Mouse (Mus musculus): Measurements from ENCODE around the gene Ntn1.
A peak's percentile ranks its signal among the peaks of the same experiment; 100 is the strongest.

The Ntn1 gene

DNA sequence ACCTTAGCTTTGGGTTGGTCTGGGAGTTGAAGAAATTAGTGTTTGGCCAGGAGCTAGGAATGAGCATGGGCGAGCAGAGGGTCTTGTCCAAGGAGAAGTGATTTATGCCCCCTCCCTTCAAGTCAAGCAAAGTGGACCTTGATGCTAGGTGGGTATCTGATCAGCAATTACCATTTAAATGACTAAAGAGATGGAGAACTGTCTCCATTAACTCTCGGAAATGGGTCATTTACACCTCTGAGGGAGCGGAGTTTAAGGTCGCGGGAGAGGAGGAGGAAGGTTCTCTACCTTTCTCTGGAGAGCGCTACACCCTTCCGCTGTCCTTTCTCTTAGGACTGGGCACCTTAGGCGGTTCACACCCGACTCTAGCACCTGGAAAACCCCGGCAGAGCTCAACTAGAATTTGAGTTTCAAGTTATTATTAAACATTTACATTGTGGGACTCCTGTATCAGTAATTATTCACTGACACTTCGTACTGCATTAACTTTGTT, at the start of gene Ntn1:
Gene Ntn1 (minus strand): TSS at position 97 of the 493 bp plus-strand sequence.
- DNase-seq (ENCODE audit: extremely low read depth, low read depth), result no peak

GRCm38 (mm10) chr11:68448356-68448755, 47.7 kb upstream of the Ntn1 start:
- DNase-seq (ENCODE audit: extremely low read depth, low read depth), result no peak

GRCm38 (mm10) chr11:68447242-68447641, 46.6 kb upstream of the Ntn1 start:
- no peak for DNase-seq (ENCODE audit: extremely low read depth, low read depth)

- DNase-seq (ENCODE audit: extremely low read depth, low read depth), result no peak
Measured at GRCm38 (mm10) chr11:68446547-68446946, 45.9 kb upstream of the Ntn1 start.

DNA sequence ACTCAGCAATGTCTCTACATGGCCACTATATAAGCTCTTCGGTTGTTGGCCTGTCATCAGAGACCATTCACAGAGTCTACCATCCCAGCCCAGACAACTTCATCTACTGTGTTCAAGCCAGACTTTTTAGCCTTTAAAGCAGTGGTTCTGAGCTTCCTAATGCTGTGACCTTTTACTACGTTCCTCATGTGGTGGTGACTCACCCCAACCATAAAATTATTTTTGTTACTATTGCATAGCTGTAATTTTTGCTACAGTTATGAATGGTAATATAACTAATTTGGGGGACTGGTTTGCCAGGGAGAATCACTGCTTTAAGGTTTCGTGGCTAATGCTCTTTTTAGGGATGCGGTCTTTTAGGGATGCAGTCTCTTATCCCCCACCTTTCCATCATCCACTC, 45.3 kb upstream of the Ntn1 start:
- no peak for DNase-seq (ENCODE audit: extremely low read depth, low read depth)

- no peak for DNase-seq (ENCODE audit: extremely low read depth, low read depth)
Measured at GRCm38 (mm10) chr11:68442983-68443638, 42.5 kb upstream of the Ntn1 start.

DNA sequence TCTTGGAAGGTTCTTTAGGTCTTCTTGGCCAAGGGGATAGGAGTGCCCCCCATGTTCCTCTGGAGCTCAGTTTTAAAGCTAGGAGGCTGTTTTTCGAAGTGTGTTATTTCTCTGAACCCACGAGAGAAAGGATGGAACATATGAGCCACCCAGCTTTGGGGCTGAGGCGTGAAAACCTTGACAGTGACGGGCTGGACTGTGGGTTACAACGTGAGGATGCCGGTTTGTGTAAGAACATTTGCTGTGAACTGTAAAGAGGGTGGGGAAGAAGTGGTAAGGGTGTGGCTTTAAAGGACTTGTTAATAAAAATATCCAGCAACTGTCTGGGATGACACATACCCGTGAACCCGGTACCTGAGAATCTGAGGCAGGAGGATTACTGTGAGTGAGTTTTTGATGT, 41.7 kb upstream of the Ntn1 start:
- DNase-seq (ENCODE audit: extremely low read depth, low read depth), result no peak

DNA sequence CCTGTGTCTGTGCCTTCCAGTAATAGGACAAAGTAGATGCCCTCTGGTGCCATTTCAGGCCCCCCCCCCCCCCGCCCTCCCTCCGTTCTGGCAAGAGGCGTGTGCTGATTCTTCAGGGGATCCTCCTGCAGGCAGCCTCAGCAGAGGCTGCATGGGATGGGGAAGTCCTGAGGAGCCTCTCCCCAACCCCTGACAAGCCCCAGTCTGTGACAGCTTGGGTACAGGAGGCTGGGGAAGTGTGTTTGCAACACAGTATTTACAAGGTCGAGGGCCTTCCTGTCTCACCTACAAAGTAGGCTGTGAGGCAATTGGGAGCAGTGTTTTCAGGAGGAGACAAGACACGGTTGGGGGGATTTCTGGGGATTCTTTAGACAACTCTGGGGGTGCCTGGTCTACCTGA, 40.3 kb upstream of the Ntn1 start:
- DNase-seq (ENCODE audit: extremely low read depth, low read depth), result no peak

- no peak for DNase-seq (ENCODE audit: extremely low read depth, low read depth)
Measured at GRCm38 (mm10) chr11:68440100-68440499, 39.5 kb upstream of the Ntn1 start.

GRCm38 (mm10) chr11:68436376-68436775, 35.8 kb upstream of the Ntn1 start:
- no peak for DNase-seq (ENCODE audit: extremely low read depth, low read depth)

GRCm38 (mm10) chr11:68435601-68436000, 35.0 kb upstream of the Ntn1 start:
- no peak for DNase-seq (ENCODE audit: extremely low read depth, low read depth)

GRCm38 (mm10) chr11:68434697-68435096, 34.1 kb upstream of the Ntn1 start:
- DNase-seq (ENCODE audit: extremely low read depth, low read depth), result no peak

DNA sequence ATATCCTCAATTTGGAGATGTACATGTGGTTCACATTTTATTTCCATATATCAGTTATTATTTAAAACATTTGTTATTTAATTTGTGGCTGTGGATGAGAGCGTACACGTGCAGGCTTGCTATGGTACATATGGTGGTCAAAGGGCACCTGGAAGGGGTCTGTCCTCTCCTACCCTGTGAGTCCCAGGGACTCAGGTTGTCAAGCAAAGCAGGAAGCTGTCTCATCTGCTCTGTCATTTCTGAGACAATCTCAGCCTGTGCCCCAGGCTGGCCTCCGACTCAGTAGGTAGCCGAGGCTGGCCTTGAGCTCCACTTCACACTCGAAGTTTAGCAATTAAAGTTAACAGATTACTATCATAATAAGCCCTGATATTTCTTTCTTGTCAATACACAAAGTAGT, 32.9 kb upstream of the Ntn1 start:
- DNase-seq (ENCODE audit: extremely low read depth, low read depth), result no peak

- peak; percentile 32 for DNase-seq (ENCODE audit: extremely low read depth, low read depth)
Measured at GRCm38 (mm10) chr11:68432361-68433021, 31.9 kb upstream of the Ntn1 start.

- DNase-seq (ENCODE audit: extremely low read depth, low read depth), result peak; percentile 71
Measured at GRCm38 (mm10) chr11:68431699-68432360, 31.2 kb upstream of the Ntn1 start, which contains the start of gene Pik3r5. Gene Pik3r5, plus strand, starts transcription at chr11:68432121.

- DNase-seq (ENCODE audit: extremely low read depth, low read depth), result no peak
Measured at GRCm38 (mm10) chr11:68430662-68431061, 30.0 kb upstream of the Ntn1 start.

DNA sequence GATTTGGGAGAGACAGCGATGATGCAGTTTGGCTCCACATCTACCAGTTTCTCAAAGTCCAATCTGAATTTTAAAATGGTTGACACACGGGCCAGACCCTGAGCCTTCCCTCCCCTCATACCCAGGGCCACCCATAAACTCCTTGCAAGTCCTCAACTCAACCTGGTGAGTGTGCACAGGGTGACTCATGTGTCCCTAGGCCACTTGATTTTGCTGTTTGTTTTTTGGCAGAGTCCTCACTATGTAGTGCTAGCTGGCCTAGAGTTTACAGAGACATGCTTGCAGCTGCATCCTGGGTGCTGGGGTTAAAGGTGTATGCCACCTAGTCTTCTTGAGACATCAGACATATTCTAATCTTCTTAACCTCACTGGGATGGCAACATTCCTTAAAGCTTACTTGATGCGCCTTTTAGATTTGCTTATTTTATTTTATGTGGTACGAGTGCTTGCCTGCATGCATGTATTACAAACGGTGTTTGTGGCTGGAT, 26.5 kb upstream of the Ntn1 start:
- no peak for DNase-seq (ENCODE audit: extremely low read depth, low read depth)

GRCm38 (mm10) chr11:68425492-68426315, 25.1 kb upstream of the Ntn1 start:
- DNase-seq (ENCODE audit: extremely low read depth, low read depth), result no peak

- DNase-seq (ENCODE audit: extremely low read depth, low read depth), result peak; percentile 46
Measured at GRCm38 (mm10) chr11:68417831-68418230, 17.2 kb upstream of the Ntn1 start.

GRCm38 (mm10) chr11:68417001-68417400, 16.4 kb upstream of the Ntn1 start:
- DNase-seq (ENCODE audit: extremely low read depth, low read depth), result no peak

- DNase-seq (ENCODE audit: extremely low read depth, low read depth), result peak; percentile 53
Measured at GRCm38 (mm10) chr11:68408127-68408526, 7.5 kb upstream of the Ntn1 start.

Data from MEL-GATA-1-ER (cell line).